Mouse (Mus musculus) urinary bladder, postnatal 36 days (tissue): ENCODE measurements around the gene Tubgcp6.

Experiments
- DNase-seq, 2 experiments: peaks; one replicate each; pipeline ENCODE4 v3.0.0; 2022; ENCODE audit warnings: low spot score in 2 of 2, mixed read lengths in 1 of 2

Tubgcp6 gene

GRCm38 (mm10) chr15:89102646-89103045, 20.3 kb downstream of the Tubgcp6 start:
- no peak for DNase-seq

DNA sequence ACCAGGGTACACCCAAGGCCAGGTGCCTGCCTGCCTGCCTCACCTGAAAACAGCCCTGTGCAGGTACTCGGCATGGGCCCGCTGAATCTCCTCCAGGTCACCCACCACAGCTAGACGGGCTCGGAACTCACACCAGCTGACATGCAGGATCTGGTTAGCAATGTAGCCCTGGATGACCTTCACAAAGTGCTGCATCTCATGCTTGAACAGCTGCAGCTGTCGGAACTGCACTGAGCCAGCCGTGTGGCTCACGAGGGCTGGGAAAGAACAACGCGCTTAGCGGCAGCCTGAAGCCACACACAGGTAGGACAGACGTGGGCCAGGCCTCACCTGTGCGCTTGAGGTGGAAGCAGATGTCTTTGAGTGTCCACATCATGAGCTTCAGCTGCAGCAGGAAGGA, 22.1 kb downstream of the Tubgcp6 start:
- DNase-seq = no peak

DNA sequence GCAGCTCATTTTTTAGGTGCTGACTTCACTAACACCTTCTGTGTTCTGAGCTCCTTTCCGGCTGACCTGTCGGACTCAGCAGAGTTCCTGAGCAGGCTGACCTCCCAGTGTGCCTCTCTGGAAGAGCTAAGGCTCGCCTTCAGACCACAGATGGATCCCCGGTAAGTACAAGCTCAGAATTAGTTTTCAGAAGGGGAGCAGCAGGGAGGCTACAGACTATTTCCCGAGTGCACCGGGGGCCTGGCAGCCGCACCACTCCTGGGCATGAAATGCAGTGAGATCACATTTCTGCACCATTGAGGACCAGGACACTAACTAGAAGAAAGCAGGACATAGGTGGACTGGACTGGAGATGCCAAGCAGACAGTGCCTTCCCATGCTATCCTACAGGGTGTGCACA, 24.3 kb downstream of the Tubgcp6 start:
- DNase-seq = no peak

GRCm38 (mm10) chr15:89097450-89097849, 25.5 kb downstream of the Tubgcp6 start:
- DNase-seq = no peak

- no peak for DNase-seq
Observed at GRCm38 (mm10) chr15:89092181-89092580, 30.7 kb downstream of the Tubgcp6 start.

- DNase-seq = no peak
Observed at GRCm38 (mm10) chr15:89090662-89091061, 32.2 kb downstream of the Tubgcp6 start.

- peak in 1 of 2 experiments; percentile 25 for DNase-seq
Observed at GRCm38 (mm10) chr15:89089248-89090051, 33.5 kb downstream of the Tubgcp6 start.

- peak; percentile 86 to 92 for DNase-seq
Observed at GRCm38 (mm10) chr15:89088607-89089247, 34.2 kb downstream of the Tubgcp6 start, which contains the start of gene Selenoo. Gene Selenoo (plus strand): TSS chr15:89089084.

- no peak for DNase-seq
Observed at GRCm38 (mm10) chr15:89084826-89085225, 38.1 kb downstream of the Tubgcp6 start.

GRCm38 (mm10) chr15:89083906-89084305, 39.0 kb downstream of the Tubgcp6 start:
- no peak for DNase-seq

DNA sequence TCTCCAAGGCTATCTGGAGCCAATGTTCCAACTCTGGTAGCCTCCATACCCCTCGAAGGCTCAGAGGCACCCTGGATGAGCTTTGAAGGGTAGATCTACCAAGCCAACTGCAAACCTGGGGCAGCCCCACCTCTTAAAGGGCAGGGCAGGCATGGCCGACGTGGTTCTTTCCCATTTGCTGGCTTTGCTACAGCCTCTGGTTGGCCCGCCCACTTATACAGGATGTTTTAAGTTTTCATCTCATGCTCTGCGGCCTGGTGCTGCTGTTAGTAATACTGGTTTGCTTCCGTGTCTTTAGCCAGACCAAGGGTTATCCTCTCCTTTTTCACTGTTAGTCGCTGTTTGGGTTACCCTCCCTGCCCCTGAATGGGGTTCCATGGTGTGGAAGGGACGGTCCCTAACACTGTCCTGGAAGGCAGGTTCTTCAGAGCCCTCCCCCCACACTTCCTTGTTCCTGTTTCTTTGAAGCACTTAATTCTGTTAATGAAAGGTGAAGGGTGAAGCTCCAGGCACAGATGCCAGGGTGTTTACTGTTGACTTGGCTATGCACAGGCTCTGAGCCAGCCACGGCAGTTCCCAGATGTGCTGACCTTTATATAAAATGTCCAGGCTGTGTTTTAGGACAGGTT, 44.6 kb downstream of the Tubgcp6 start:
- DNase-seq = peak; percentile 30 to 68

- DNase-seq = peak; percentile 48 to 59
Observed at GRCm38 (mm10) chr15:89076156-89076731, 46.7 kb downstream of the Tubgcp6 start.

DNA sequence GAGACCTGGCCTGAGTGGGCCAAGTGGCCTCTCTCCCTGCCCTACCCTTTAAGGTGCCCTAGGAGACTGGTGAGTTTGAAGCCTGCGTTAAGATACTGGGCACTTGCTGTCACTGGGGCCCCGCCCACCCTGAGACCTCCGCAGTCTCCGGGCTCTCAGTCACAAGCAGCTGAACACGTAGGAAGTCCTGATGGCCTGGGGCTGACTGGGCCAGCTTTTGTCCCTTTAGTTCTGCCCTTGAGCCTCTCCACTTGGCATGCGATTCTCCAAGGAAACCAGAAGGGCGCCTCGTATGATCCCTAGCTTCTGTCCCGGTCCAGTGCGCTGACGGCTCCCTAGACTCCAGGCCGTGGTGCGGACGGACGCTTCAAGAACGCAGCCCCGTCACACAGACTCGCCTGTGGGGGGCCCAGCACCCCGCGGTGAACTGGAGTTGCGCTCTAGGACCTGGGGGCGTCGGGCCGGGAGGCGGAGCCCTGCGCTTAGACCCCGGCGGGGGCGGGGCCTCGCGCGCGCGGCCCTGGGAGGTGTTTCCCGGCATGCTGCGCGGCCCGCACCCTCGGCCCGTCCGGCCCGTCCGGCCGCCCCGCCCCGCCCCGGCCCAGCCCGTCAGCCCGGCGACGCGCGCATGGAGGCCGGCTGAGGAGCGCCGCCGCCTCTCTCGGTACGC, 47.3 kb downstream of the Tubgcp6 start:
- DNase-seq = peak; percentile 75 to 86

DNA sequence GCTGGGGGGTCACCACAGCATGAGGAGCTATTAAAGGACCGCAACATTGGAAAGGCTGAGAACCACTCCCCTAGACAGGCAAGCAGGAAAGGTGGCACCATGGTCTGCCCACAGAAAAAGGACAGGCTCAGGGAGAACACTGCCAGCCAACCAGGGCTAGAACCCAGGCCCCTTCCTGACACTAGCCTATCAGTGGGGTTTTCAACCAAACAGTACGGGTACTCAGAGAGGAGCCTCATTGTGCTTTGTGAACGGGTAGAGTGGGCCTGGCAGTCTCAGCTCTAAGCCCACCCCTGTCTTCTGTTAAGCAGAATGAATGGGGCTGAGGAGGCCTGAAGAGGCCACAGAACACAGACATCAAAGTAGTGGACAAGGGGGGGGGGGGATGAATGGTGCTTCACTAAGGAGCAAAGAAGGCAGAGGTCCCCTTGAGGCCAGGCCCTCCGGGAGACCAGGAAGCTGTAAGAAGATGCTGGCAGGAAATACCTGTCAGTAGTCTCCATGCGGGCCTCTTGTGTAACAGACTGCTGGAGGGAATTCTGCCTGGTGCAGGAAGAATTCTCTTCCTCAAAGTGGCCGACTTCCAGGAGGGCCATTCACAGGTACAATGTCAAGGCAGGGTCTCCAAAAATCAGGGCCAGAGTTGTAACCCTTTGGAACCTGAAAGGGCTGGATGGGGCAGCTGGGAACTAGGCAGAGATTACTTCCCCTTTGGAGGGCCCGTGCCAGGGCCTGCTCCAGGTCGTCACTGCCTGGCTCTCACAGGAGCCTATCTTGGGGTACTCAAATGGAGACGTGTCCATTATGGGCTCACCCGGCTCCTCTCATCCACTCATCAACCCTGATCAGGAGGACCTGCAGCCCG, 48.1 kb downstream of the Tubgcp6 start, which contains the start of gene Trabd:
Trabd (plus strand) TSS at position 512 of the 865 bp plus-strand sequence.
- no peak for DNase-seq

GRCm38 (mm10) chr15:89073993-89074603, 48.8 kb downstream of the Tubgcp6 start:
- no peak for DNase-seq

- no peak for DNase-seq
Observed at GRCm38 (mm10) chr15:89070606-89071005, 52.3 kb downstream of the Tubgcp6 start.

DNA sequence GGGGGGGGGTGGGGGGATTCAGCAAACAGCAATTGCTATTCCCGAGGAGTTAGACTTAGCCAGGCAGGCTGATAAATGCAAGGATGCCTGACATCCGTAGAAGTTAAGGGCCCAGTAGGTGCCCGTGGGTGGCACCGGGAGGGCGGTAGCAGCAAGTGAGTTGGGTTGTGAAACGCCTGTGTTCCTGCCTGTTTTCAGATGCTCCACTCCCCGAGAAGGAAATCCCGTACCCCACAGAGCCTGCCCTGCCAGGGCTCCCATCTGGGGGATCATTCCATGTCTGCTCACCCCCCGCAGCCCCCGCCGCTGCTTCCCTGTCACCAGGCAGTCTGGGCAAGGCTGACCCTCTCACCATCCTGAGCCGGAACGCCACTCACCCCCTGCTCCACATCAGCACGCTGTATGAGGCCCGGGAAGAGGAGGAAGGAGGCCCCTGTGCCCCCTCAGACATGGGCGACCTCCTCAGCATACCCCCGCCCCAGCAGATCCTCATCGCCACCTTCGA, 53.5 kb downstream of the Tubgcp6 start:
- DNase-seq = no peak

GRCm38 (mm10) chr15:89068226-89068625, 54.7 kb downstream of the Tubgcp6 start:
- DNase-seq = no peak

DNA sequence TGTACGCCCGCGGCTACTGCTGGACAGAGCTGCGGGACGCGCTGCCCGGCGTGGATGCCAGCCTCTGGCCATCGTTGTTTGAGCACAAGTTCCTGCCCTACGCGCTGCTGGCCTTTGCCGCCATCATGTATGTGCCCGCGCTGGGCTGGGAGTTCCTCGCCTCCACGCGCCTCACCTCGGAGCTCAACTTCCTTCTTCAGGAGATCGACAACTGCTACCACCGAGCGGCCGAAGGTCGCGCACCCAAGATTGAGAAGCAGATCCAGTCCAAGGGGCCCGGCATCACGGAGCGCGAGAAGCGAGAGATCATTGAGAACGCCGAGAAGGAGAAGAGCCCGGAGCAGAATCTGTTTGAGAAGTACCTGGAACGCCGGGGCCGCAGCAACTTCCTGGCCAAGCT, 55.3 kb downstream of the Tubgcp6 start:
- no peak for DNase-seq

- DNase-seq = no peak
Observed at GRCm38 (mm10) chr15:89064891-89065290, 58.0 kb downstream of the Tubgcp6 start.
